Mouse (Mus musculus): ENCODE measurements around the gene Coro1c.

- TF ChIP-seq TAL1 (IDR thresholded peaks at IDR 0.05; ENCODE audit: low read length): no peak
- no peak for TF ChIP-seq GATA1 (IDR thresholded peaks at IDR 0.05; ENCODE audit: low read length)
These were observed 84.3 kb downstream of the Coro1c start for GRCm38 (mm10) chr5:113824228-113824627.
